Mouse (Mus musculus): ENCODE measurements around the gene Washc2. TPM values are rescaled to one million over a fixed set of nuclear protein-coding genes. Genes with fewer than 3 reads are reported as not detected.

Washc2 gene
- polyA plus RNA-seq, 1 experiment from 2014 or later, result 67.4 TPM

Other genes with a start within 250 kb of the Washc2 start
- 33.1 and 40.5 TPM in 2 replicates for gene Plxnd1, start 213.0 kb upstream of the Washc2 start, polyA plus RNA-seq (2016; fragmentation: Nextera tagmentation; extraction: Ambion mirVana)
- gene Tmcc1, start 14.6 kb upstream of the Washc2 start, polyA plus RNA-seq (2016; fragmentation: Nextera tagmentation; extraction: Ambion mirVana), result 19.3 and 19.5 TPM in 2 replicates
- 8.3 and 11.6 TPM in 2 replicates for gene Zfand4, start 56.2 kb downstream of the Washc2 start, polyA plus RNA-seq (2016; fragmentation: Nextera tagmentation; extraction: Ambion mirVana)
- 31.1 and 32.7 TPM in 2 replicates for gene March8, start 130.0 kb downstream of the Washc2 start, polyA plus RNA-seq (2016; fragmentation: Nextera tagmentation; extraction: Ambion mirVana)